Mouse (Mus musculus): ENCODE measurements around the gene Gprin1.
"Not testable (repeated sequence)": the region's sequence is repeated elsewhere in the genome, so short reads cannot be mapped to it uniquely, and the experiment has no call there.

The Gprin1 gene

GRCm38 (mm10) chr13:54749864-54750411 lies at the start of gene Gprin1:
Gene Gprin1 (minus strand): TSS chr13:54749874.
- no peak for DNase-seq (ENCODE audit: low spot score in 2 of 2)

DNA sequence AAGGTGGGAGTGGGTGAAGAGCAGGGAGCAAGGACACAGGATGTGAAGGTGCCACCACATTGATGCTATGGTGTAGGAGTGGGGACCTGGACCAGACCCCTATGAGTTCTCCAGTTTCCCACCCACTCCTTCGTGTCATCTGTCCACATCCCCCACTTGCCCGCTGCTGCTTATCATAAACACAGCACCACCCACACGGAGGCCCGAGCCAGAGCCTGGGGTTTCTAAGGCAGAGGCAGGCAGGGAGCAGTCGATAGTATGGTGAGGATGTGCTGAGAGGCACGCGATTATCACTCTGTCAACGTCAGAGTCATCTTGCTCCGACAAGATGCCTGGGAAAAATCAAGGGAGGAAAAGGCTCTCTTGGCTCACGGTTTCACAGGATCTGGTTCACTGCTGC lies 49.1 kb upstream of the Gprin1 start:
- DNase-seq (ENCODE audit: low spot score in 2 of 2) = no peak

- DNase-seq (ENCODE audit: low spot score in 2 of 2) = no peak
Observed at GRCm38 (mm10) chr13:54797861-54798643, 48.4 kb upstream of the Gprin1 start.

DNA sequence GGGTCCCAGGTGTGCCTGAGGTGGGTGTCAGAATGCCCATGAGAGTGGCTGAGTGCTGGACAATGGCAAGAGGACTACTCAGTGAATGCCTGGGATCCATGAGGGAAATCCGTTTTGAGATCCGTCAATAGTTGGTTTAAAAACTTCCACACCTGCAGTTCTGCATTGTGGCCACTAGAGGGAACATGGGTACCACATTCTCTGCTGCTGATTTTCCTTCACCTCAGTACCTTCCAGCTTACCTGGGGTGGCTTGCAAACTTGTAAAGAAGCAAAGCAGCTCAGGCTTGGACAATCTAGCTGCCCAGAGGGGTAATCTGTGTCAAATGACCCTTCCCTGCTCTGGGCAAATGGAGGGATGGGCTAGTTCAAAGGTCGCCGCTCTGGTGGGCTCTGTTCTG lies 47.7 kb upstream of the Gprin1 start:
- DNase-seq (ENCODE audit: low spot score in 2 of 2) = peak in 1 of 2 experiments; percentile 20

GRCm38 (mm10) chr13:54794843-54795242 lies 45.2 kb upstream of the Gprin1 start:
- no peak for DNase-seq (ENCODE audit: low spot score in 2 of 2)

- DNase-seq (ENCODE audit: low spot score in 2 of 2) = no peak
Observed at GRCm38 (mm10) chr13:54794002-54794577, 44.4 kb upstream of the Gprin1 start.

GRCm38 (mm10) chr13:54792259-54793230 lies 42.9 kb upstream of the Gprin1 start:
- no peak for DNase-seq (ENCODE audit: low spot score in 2 of 2)

DNA sequence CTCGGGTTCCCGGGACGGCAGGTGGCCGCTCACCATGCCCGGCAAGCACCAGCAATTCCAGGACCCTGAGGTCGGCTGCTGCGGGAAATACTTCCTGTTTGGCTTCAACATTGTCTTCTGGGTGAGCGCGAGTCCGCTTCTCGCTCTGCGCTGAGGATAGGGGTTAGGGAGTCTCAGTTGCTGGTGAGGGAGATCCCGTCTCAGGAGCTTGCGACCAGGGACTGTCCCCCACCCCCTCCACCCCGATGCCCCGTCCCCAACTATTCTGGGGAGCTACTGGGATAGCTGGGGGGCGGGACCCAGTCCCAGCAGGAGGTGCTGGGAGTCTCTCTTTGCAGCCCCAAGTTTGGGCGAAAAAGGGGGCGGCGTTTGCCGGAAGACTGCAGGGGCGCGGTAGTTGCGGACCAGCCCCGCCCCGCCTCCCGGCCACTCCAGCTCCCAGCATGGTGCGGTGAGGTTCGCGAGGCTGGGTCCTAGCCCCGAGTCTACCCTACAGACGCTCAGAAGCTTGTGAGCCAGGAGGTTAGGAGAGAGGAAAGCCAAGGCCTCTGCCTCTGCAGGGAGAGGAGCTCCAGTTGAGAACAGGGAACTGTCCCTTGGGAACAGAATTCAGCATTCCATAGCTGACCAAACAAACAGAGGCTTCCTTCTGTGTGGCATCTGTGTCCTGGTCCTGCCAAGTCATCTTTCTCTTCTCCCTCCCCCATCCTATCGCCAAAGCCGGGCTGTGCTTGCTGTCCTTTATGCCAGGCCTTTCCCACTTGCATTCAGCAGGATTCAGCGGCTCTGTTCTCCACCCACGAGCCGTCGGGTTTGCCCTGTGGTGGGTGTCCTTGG lies 40.1 kb upstream of the Gprin1 start:
- peak; percentile 47 to 55 for DNase-seq (ENCODE audit: low spot score in 2 of 2)

DNA sequence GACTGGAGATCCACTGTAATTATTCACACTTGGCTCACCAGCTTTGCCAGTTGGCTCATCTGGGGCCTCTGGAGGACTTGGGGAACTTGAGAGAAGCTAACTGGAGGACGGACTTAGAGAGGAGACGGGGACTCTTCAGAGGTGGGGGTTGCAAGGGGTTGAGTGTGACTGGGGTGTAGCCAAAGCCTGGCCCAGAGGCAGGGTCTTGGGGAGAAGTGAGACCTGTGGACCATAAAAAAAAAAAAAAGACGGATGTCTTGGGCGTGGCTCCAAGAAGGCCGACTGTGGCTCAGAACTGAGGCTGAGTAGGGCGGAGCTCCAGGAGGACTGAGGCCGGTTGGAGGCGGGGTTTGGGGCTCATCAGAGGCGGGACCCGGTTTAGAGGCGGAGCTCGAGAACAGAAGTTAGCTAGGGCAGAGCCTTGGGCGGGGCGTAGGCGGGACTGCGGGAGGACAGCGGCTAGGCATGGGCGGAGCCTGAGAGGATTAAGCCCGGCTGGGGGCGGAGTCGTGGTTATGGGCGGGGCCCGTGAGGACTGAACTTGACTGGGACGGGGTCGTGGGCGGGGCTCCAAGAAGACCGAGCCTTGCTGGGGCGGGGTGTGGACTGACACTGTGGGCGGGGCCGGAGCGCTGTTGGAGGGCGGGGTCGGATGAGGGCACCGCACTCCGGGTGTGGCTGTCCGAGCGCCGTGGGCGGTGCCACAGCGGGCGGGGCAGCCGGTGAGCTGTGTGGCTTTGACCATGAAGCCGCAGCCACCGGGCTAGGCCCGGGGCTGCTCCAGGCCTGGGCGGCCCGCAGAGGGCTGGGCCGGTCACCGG lies 39.3 kb upstream of the Gprin1 start, which contains the start of gene Tspan17:
Gene Tspan17, plus strand, starts transcription at position 638 of the 821 bp plus-strand sequence.
- peak; percentile 96 to 98 for DNase-seq (ENCODE audit: low spot score in 2 of 2)

GRCm38 (mm10) chr13:54787591-54787990 lies 37.9 kb upstream of the Gprin1 start:
- not testable (repeated sequence) for DNase-seq (ENCODE audit: low spot score in 2 of 2)

- DNase-seq (ENCODE audit: low spot score in 2 of 2) = no peak
Observed at GRCm38 (mm10) chr13:54783698-54784097, 34.0 kb upstream of the Gprin1 start, which contains the start of gene Eif4e1b. Gene Eif4e1b (plus strand): TSS chr13:54783998.

GRCm38 (mm10) chr13:54783235-54783634 lies 33.6 kb upstream of the Gprin1 start:
- DNase-seq (ENCODE audit: low spot score in 2 of 2) = no peak

GRCm38 (mm10) chr13:54781086-54781485 lies 31.4 kb upstream of the Gprin1 start:
- no peak for DNase-seq (ENCODE audit: low spot score in 2 of 2)

- peak in 1 of 2 experiments; percentile 40 for DNase-seq (ENCODE audit: low spot score in 2 of 2)
Observed at GRCm38 (mm10) chr13:54780592-54780991, 30.9 kb upstream of the Gprin1 start.

DNA sequence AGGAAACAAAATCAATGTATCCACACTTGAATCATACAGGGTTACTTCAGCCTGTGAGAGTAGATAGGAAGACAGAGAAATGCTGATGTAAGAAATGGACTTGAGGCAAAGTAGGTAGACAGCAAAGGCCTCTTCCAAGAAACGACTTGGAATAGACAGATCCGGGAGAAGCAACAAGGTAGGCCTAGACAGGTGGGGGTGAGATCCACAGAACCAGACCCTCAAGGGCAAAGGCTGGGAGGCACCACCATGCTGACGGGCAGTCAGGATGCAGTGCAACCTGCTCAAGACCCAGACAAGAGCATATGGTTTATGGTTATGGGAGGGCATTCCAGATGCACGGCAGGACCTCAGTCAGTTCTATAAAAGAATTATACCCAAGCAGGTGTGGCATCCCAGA lies 17.3 kb upstream of the Gprin1 start:
- no peak for DNase-seq (ENCODE audit: low spot score in 2 of 2)

DNA sequence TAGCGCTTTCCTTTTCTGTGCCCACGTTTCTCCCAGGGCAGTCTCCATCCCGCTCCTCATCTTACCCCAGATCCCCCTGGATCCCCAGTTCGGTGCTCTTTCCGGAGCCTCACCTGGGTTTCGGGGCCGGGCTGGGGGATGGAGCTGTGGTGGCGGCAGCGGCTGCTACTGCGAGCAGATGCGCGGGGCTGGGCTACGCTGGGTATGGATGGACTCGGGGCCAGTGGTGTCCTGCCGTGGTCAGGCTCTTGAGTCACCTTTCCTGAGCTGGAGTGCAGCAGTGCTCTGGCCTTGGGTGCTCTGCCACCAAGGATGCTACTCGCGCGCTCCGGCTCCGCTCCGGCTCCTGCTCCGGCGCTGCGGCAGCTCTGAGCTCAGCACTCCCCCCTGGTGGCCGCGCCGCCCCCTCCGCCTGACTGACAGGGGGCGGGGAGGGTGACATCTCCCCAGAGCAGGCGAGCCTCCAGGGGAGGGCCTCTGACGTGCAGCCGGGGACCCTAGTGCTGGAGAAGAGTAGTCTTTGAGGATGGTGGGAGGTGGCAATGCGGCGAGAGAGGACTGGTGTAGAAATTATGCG lies 16.6 kb upstream of the Gprin1 start, which contains the start of gene Sncb:
Gene Sncb, minus strand, starts transcription at position 404 of the 577 bp plus-strand sequence.
- DNase-seq (ENCODE audit: low spot score in 2 of 2) = no peak

DNA sequence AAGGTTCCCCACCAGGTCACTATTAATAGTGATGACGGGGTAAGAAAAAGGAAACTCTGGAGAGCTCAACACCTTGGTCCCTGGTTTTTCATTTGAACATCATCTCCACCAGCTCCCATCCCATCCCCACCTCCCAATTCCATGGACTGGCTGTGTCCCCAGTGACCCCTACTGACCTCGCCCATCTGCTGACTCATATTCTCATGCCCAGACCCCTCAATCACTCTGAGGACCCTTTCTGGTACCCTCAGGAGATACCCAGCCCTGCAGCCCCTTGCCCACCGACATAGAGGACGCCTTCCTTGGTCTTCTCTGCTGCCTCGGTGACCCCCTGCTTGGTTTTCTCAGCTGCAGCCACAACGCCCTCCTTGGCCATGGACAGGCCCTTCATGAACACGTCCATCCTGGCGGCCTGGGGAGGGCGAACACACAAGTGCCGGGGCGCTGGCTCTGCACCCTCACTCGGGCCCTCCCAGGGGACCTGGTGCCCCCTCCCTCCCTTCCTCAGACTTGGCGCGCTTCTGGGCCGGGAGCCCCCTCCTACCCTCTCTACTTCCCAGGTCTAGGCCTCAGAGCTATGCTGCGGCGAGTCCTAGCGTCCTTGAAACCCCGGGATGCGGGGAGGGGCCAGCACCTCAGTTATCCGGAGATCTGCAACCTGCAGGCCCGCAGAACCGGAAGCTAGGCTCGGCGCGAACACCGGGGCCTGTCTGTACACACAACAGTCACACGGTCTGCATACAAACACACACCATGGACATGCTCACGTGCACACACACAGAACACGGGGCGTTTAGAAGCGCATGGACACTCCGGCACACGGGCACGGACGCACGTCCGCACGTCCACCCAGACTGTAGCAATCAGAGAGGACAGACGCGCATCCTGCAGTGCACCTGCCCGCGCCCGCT lies 15.9 kb upstream of the Gprin1 start:
- no peak for DNase-seq (ENCODE audit: low spot score in 2 of 2)

- no peak for DNase-seq (ENCODE audit: low spot score in 2 of 2)
Observed at GRCm38 (mm10) chr13:54760906-54761305, 11.2 kb upstream of the Gprin1 start.
